Mouse (Mus musculus): Measurements from ENCODE around the gene Slc38a1.
"Not testable (repeated sequence)": the region's sequence is repeated elsewhere in the genome, so short reads cannot be mapped to it uniquely, and the experiment has no call there.

Gene Slc38a1

DNA sequence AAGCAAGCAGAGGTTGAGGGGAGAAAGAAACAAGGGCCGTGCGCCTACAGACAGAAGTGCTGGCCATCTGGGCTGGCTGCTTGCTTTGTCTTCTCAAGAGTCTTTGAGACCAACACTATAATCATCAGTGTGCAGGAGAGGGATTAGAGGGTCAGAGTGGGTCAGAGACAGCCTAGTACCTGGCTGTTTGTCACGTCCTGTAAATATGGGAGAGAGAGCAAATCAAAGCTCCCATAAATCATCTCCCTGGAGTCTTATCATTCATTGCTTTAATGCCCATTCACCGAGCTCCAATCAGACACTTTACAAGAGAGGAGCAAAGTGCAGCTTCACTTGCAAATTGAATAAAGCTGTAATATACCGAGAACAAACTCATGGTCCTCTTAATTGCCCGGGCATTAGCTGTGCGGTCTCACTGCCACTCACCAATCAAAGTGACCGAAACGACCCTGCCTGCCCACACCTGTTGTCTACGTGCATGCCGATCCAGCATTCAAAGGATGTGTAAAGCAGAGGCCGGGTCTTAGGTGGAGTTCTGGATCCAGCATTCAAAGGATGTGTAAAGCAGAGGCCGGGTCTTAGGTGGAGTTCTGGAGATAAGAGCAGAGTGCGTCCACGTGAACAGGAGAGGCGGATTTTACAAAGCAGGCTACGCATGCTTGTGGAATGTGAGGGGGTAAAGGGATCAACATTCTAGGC is 15.0 kb upstream of the Slc38a1 start:
- DNase-seq (ENCODE audit: low spot score), result no peak

DNA sequence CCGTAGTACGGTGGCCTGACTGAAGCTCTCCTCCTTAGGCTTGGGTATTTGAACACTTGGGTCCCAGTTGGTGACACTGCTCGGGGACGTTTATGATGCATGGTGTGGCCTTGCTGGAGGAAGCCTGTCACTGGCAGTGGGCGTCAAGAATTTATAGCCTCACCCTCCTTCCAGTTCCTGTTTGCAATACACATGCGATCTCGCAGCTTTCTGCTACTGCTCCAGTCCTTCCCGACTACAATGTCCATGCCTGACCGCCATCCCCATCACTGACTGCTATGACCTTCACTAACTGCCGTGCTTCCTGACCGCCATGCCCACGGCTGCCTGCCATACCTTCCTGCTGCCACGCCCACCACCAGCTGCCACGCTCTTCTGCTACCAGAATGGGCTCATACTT is 12.8 kb upstream of the Slc38a1 start:
- DNase-seq (ENCODE audit: low spot score), result no peak

DNA sequence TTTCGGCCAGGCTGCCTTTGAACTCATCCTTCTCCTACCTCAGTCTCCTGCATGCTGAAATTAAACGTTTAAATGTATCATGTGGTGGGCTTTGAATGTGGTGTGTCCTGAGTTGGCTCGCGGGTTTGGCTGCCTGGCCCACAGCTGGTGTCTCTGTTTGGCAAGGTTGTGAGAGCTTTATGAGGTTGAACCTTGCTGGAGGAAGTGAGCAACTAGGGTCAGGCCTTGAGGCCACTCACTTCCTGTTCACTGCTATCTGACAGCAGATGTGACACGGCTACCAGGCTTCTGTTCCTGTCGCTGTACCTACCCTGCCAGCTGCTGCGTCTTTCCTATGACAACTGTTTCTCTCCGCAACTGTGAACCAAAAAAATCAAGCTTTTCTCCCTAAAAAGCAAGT is 12.0 kb upstream of the Slc38a1 start:
- DNase-seq (ENCODE audit: low spot score), result no peak

DNA sequence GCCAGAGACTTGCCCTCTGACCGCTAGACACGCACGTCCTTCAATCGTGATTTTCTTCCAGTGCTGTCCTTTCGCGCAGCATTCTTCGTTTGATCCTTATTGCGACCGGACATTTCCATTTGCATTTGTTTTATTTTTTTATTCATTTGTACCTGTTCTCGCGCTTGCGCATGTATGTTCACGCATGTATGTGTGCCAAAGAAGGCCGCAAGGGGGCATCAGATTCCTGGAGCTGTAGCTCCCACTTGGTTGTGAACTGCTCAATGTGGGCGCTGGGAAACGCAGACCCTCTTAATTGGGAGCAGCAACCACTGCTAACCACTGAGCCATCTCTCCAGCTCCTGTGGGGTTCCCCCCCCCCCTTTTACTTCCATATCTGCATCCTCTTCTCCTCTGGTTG is 10.3 kb upstream of the Slc38a1 start:
- no peak for DNase-seq (ENCODE audit: low spot score)

DNA sequence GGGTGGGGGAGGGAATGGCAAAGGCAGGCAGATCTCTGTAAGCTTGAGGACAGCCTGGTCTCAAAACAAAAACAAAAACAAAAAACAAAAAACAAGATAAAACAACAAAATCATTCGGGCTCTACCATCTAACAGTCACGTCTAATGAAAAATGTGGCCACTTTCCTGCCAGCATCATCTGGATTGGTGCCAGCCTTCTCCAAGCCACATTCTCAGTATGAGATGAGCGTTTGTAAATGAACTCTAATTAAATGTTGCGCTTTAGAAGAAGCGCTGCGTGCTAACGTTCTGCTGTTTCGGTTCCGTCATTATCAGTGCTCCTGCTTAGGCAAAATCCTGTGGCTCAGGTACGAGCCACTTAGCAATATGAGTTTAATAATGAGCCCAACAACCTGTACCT is 9.8 kb upstream of the Slc38a1 start:
- DNase-seq (ENCODE audit: low spot score), result no peak

DNA sequence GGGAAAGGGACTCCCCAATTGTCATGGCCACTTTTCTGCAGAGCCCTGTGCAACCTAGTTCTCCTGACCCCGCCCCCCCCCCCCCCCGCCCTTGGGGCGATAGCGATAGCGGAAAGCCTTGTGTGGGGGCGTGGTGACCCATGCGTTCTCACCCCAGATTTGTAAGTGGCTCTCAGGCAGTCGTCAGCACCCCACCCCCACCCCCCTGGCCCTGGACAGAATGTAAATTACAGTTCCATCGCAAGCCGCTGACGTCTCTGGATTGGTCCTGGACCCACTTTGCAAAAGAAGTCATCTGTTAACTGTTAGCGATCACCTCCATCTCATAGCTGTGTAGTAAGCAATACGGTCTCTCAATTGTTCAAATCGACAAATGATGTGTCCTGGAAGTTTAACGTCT is 4.7 kb upstream of the Slc38a1 start:
- DNase-seq (ENCODE audit: low spot score), result no peak

DNA sequence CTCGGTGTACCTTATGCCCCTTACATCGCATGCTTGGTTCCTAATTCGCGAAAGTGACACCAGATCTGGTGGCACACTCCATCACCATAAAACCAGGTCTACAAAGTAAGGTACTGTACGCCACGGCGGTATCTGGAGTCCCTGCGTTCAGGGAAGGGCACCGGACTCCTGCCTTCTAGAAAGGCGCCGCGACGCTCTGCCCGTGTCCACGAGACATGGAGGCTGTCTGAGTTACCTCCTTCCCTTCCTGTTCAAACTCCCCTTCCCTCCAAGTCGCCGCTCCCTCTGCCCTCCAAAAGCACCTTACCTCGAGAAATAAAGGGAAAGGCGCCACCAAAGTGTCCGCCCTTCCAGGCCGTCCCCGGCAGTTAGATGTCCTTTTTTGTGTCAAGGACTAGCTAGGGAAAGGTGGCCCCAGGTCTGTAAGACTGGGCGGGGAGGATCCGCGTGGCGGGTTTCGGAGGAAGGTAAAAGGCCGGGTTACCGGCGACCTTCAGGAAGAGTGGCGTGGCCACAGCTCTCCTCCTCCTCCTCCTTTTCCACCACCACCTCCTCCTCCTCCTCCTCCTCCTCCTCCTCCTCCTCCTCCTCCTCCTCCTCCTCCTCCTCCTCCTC is 785 bp downstream of the Slc38a1 start:
- no peak for DNase-seq (ENCODE audit: low spot score)

DNA sequence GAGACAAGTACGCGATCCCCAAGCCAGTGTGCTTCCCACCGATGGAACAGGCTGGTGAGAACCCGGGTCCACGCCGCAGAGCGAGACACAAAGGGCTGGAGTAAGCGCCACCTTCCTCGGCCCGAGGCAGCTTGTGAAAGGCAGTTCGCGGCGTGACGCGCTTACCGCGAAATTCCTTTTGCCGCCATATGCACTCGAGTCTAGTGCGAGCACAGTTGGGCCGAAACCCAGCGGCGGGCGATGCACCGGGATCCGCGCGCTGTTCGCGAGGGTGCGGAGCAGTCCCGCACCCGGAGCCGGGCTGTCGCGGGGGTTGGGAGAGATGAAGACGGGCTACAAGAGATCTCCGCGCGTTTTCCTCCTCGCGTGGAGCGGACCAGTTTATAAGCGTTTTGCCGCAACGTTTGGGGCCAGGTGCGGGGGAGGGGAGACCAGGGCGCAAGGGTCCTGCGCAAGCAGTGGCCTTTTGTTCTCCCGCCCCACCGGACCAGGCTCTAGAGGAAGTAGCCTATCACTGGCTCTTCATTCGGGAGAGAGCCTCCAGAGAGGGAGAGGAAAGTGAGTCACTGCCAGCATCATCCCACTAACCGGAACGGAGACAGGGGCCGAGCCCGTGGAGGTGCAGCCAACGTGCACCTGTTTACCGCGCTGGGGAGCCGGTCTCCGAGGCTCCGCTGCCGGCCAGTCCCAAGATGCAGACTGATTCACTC is 1.4 kb downstream of the Slc38a1 start:
- DNase-seq (ENCODE audit: low spot score), result peak; percentile 42

DNA sequence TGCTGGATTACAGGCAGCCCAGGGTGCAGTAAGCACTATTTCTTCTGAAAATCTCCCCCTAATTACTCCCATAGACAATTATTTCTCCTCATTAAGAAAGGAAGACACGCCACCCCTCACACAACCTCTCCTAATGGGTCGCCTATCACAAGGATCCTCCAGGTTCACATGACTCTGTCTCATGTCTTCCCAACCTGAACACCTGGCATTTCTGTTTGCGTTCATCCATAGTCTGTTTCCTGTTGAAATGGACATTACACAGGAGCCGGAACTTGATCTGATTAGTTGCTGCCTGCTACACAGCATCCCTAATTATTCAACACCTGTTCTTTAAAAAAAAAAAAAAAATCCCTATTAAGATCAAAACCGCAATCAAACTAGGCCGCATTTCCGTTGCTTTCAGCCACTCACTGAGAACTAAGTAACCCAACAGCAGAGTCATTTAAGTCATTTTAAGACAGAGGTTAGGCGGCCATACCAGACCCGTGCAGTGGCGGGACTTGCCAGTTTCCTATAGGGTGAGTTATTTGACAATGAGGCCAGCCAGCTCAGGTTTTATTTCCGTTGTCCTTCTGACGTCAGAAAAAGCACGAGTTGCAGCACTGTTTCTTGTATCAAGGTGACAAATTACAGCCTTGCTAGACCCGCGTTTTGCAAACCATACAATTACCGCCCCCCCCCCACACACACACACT is 2.3 kb downstream of the Slc38a1 start:
- peak; percentile 27 for DNase-seq (ENCODE audit: low spot score)

DNA sequence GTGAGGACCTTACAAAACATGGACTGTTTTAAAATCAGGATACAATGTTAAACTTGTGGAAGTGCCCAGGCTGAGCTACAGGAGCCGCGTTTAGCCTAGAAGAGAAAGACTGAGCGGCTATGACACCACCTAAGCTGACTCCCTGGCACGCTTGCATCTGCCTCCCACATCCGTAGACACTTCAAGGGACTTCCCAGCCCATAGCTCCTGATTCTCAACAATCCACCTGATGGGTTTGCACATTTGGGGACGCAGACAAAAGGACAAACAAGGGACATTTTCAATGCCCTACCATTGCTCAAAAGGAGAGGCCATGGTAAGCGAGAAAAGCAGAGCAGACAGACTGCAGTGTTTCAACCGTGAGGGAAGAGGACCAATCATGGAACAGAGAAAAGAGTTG is 3.1 kb downstream of the Slc38a1 start:
- DNase-seq (ENCODE audit: low spot score), result no peak

DNA sequence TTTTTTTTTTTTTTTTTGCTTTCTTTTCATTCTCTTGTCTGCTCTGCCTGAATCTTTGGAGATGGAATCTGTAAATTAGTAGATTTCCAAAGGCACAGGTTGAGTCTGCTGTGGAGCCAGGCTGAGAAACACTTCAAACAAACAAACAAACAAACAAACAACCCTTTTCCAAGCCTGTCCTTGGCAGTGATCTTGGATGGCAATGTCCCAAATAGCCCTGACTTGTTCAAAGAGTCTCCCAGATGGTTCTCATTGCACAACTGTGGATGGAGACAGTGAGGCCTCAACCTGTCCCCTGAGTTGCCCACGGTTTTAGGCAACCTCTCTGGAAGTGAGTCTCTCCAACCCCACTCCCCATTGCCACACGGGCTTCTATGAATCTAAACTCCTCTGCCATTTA is 4.1 kb downstream of the Slc38a1 start:
- DNase-seq (ENCODE audit: low spot score), result no peak

DNA sequence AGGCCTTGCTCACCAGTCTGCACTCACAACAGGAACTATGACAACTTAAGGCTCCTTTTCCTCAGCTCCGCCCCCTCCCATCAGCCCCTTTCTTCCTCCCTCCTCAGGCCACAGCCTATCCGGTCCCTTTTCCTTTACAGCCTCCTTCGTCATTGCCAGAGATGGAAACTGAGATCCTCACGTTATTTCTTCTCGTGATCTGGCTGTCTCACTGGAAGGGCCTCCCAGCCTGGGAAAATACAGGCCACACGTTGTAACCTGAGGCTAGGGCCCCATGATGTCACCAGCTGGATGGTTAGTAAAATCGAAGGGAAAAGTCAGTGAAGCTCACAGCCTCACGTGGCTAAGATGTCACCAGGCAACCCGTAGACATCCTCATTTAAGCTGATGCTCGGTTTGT is 4.5 kb downstream of the Slc38a1 start:
- DNase-seq (ENCODE audit: low spot score), result no peak

DNA sequence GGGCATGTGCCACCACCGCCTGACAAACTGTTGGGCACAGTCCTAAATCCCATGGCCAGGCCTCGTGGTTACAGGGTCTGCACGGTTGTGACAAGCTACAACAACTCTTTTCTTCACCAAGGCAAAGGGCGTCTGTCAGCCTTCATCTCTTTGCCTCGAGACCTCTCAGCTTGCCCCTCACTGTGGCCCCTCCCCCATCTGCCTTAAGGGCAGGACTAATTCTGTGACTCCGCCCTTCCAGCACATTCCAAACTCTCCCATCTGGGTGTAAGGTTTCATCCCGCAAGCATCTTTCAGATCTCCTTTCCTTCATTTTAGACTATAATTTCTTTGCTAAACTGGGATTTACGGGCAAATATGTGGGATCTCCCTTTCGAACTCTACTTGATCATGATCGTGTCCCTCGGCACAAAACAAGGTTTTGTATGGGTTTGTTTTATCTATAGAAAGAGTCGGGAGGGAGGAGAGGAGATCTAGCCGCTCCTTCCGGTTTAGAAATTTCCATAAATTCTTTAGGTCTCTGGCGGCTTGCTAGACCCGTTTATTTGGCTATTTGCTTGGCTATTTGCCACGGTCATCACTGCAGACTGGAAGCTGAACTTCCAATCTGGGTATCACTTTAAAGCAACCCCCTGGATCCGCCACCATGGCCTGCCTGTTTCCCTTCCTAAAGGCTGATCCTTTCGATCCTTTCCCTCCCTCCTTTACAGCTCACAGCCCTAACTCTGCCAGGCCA is 7.9 kb downstream of the Slc38a1 start:
- DNase-seq (ENCODE audit: low spot score), result no peak

DNA sequence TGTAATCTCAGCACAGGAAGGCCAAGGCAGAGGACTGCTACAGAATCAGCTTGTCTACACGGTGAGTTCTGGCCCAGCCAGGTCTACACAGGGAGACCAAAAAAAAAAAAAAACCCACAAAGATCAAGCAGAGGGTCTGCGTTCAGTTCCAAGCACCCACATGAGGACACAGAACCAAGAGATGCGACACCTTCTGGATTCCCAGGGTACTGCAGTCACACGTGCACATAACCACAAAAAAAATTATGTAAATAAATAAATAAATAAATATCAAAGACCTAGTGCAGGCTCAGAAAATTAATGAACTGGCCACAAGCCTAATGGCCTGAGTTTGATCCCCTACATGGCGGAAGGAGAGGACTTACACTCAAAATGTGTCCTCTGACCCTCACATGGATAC is 10.5 kb downstream of the Slc38a1 start:
- DNase-seq (ENCODE audit: low spot score), result no peak

DNA sequence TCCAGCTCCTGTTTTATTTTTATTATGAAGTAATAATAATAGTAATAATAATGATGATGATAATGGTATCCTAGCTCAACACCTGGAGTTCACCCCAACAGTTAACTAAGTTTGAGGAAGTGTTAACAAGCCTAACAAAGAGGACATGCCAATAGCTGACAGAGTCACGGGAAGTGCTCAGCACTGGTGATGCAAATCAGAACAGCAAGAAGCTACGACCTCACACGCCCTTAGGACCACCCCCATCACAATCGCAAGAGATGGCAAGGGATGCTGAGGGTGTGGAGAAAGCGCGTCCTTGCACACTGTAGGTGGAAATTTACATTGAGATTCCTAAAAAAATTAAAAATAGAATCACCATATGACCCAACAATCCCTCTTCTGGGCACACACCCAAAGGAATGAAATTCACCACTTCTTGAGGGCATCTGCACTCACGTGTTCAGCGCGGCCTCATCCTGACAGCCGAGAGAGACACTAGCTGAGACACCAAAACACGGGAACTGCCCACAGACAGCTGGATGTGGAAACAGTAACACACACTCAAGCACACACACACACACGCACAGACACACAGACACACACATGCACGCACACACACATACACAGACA is 11.5 kb downstream of the Slc38a1 start:
- no peak for DNase-seq (ENCODE audit: low spot score)

DNA sequence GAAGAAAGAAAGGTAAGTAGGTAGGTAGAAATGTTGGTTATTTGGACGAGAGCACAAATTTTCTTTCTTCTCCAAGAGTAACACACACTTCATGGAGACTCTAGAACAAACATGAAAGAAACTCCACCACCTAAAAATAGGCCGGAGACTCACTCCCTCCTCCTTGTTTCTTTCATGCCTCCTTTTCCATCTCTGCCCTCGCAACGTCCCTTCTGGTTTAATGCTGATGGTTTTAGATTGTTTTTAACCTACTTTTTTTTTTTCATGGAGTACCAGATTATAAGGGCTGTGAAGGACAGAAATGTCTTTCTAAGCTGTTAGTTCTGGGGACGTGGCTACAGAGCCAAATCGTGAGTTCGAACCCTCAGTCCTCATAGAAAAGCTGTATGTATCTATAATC is 14.5 kb downstream of the Slc38a1 start:
- no peak for DNase-seq (ENCODE audit: low spot score)

DNA sequence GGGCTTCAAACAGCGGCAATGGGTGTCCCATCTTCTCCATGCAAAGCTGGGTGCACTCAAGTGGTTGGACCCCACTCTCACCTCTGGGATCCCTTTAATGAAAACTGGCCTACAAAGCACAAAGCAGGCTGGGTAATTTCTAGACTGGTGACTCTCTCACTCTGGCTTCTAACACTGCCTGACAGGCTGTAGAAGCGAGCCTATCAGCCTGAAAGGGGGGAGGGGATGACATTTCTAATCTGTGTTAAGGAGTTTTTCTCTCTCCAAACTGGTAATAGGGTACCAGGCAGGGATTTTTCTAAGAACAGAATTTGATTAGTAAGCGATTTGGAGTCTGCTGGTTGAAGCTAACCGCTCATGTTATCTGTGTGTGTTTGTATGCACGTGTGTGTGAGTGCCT is 15.8 kb downstream of the Slc38a1 start:
- no peak for DNase-seq (ENCODE audit: low spot score)

DNA sequence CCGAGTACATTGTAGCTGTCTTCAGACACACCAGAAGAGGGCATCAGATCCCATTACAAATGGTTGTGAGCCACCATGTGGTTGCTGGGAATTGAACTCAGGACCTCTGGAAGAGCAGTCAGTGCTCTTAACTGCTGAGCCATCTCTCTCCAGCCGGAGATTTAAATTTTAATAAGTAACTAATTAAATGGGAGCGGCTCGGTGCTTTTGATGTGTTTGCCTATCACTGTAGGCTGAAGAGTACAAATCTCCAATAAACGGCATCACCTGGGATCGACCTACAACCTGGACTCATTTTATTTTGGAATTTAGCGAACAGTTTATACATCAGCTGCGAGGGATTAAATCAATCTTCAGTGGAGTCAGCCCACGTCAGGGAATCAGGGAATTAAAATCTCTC is 17.7 kb downstream of the Slc38a1 start:
- DNase-seq (ENCODE audit: low spot score), result not testable (repeated sequence)

DNA sequence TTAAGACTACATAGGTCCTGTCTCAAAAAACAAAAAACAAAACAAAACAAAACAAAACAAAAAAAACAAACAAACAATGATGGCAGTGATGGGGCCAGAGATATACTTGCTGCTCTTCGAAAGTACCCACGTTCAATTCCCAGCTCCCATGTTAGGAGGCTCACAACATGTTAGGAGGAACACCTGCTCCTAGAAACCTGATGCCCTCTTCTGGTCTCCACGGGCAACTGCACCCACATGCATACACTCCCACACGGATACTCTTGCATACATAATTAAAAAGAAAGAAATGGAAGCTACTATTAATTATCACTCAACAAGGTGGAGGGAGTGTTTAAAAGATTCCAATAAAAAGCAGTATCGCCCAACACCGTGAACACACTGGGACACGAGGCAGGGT is 20.3 kb downstream of the Slc38a1 start:
- no peak for DNase-seq (ENCODE audit: low spot score)

DNA sequence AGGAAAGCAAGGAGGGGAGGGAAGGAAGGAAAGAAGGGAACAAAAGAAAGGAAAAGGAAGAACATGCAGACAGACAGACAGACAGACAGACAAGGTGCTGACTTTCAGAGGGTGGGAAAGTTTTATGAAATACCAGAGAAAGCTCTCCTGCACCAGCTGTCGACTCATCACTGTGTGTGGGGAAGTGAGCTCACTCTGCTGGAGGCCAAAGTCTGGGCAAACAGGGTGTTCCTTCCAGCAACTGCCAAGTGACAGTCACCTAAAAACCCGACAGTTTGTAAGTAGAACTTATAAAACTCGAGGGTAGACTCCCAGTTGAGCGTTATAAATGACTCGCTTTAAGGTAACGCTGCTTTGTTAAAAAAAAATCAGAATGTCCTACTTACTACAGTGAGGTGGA is 21.0 kb downstream of the Slc38a1 start:
- no peak for DNase-seq (ENCODE audit: low spot score)

DNA sequence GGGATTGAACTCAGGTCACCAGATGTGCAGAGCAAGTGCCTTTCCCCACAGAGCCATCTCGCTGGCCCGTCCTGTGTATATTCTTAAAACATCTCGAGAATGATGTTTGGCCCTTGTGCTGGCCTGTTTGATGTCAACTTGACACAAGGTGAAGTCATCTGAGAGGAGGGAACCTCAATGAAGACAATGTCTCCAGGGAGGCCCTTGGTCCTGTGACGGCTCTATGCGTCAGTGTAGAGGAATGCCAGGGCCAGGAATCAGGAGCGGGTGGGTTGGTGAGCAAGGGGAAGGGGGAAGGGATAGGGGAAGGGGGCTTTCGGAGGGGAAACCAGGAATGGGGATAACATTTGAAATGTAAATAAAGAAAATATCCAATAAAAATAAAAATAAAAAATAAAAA is 25.2 kb downstream of the Slc38a1 start:
- DNase-seq (ENCODE audit: low spot score), result no peak

DNA sequence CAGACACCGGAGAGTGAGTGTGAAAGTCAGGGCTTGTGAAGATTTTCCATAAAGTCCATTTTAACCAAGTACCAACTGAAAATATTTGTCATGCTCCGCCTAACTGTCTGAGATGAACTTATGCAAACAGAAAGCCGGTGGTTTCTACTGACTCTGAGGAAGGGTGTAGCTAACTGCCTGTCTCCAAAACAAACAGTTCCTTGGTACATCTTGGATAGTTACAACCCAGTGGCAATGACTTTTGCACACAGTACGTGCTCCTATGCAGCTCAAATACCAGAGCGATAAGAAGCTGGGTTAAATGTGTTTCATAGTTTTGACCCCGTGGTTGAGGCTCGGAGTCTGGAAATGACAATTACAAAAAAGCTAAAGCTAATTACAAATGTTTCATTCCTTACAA is 34.0 kb downstream of the Slc38a1 start:
- no peak for DNase-seq (ENCODE audit: low spot score)

Measured in left cerebral cortex, adult 11 months (tissue).